Mouse (Mus musculus) liver, adult (tissue): ENCODE measurements around the gene Kank1.

Experiments
- GATA4 ChIP-seq: IDR thresholded peaks from 2 replicates; pipeline ENCODE4 v1.6.1; 2014; ENCODE audit warnings: mild to moderate bottlenecking, low read length; ENCODE audit not compliant: insufficient replicate concordance

Kank1 gene

DNA sequence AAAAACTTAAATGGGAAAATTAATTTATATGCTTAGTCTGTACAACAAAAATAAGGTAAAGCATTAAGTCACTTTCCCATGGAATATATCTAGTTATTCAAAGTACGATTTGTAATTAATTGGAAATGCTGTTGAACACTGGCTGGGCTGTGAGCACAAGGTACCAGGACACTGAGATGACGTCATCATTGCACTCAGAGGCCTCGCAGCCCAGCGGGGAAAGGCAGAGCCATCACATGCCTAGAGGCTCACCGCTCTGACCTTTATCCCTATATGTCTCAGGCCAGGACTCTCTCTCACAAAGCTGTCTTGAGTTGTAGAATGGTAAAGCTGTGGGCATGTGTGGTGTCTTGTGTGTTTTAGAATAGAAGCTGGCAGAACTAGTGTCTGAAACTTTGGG lies 128.9 kb downstream of the Kank1 start:
- no peak for TF ChIP-seq GATA4

DNA sequence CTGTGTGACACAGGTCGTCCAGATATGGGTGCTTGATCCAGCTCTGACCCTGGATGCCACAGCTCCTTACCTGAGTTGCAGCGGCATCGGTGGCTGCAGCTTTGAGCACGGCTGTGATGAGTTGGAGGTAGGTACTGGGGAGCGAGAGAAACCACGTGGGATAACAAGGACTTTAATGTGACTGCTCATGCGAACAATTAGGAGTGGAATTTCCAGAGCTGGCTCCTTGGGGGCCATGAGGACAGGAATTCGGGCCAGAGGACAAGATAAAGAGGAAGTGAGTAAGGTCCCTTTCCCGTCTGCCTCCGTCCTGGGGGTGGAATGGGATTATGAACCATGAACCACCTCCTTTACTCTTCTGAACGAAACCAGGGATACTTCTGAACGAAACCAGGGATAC lies 129.8 kb downstream of the Kank1 start:
- no peak for TF ChIP-seq GATA4

DNA sequence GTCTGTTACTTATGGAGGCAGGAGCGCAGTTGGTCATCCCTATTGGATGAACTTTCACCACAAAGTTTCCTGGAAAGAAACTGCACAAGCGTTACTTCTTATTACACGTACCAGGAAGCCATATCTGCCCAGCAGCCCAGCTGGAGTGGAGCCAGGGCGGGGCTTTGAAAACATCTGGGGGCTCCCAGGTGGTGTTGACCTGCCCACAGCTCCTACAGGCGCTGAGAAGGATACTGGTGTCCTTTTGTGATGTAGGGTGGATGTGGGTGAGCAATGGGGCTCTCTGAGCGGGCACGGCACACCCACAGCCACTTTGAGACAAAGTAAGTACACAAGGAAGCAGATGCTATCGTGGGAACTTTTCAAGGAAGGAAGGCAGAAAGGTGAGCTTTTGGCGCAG lies 133.7 kb downstream of the Kank1 start:
- TF ChIP-seq GATA4 = no peak

DNA sequence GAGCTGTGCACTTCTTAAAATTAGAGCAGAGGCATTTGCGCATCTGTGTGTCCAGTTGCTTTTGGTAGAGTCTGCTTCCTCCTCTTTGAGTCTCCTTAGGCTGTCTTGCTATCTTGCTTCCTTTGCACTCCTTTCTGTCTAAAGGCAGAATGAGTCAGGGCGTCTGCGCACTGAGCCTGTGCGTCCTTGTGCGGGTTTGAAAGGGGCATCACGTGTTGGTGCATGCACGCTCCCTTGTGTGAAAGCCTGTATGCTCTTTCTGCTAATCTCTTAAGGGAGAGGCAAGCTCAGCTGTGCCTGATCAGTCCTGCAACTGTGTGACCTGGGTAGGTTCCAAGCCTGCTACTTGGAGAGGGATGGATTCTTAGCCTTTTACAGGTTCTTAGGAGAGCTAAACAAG lies 136.0 kb downstream of the Kank1 start:
- no peak for TF ChIP-seq GATA4

DNA sequence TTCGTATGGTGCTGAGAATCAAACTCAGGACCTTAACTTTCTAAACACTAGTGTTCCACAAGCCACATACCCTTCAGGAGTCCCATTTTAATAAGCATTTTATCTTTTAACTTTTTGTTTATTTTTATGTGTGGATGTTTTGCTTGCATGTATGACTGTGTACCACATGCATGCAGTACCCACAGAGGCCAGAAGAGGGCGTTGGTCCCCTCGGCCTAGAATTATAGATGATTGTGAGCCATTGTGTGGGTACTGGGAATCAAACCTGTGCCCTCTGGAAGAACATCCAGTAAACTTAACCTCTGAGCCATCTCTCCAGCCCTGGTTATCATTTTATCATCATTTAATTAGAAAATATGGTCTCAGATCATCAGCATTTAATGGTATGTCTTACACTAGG lies 136.8 kb downstream of the Kank1 start:
- no peak for TF ChIP-seq GATA4

DNA sequence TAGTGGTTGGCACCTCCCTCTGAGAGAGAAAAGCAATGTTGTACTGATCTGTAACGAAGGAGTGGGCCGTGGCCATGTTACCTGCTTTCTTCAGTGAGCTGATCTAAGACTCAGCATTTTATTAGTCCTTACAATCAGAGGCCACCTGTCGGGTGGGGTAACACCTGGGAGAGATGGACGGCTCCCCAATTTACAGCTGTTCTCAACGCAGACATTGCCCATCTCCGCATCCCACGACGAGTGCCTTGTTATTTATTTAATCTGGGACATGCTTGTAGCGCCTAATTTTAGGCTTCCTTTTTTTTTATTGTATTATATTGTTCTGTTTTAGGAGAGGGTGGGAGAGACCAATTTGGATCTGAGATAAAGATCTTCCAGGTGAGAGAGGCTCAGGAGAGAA lies 137.4 kb downstream of the Kank1 start:
- no peak for TF ChIP-seq GATA4

DNA sequence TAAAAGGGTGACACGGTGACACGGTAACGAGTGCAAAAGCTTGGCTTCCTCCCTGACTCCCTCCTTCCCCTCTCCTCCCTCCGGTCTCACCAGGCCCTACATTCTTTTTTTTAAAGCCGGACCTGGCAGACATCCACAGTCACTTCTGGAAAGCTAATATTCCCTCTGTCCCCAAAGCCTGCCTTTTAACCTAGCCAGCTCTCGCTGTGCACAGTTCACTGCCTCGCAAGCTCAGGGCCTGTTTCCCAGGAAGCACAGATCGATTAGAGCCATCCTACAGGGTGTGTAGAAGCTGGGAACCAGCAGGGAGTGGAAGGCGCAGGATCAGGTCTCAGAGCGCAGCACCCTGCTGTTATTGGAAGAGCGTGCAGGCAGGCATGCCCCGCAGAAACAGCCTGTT lies 138.2 kb downstream of the Kank1 start:
- no peak for TF ChIP-seq GATA4

DNA sequence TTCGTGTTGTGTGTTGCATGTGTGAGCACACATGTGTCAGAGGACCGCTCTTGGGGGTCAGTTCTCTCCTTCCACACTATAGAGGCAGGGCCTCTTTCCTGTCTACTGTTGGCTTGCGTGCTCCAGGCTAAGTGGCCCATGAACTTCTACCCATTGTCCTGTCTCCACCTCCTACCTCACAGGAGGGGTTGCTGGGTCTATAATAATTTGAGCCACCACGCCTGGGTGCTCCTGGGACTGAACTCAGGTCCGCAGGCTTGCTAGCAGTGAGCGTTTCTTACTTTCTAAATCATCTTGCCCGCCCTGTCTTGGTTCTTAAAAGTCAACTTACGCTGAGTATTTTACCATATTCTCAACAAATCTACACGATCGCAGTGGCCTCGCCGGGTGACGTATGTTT lies 140.1 kb downstream of the Kank1 start:
- no peak for TF ChIP-seq GATA4

DNA sequence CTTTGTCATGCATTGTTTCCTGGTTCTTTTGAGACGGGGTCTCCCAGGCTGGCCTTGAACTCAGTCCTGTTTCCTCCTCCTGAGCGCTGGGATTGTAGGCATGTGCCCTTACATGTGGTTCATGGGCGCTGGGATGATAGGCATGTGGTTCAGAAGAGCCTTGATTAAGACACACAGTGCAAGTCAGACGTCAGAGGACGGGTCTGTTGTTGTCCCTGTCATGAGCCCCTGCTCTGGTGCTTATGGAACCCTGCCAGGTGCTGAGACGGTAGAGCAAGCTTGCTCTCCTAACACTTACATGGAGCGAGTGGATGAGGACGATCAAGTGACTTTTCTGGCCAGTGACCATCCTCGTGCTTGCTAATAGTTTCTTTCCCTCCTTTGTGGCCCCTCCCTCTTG lies 143.9 kb downstream of the Kank1 start:
- no peak for TF ChIP-seq GATA4

DNA sequence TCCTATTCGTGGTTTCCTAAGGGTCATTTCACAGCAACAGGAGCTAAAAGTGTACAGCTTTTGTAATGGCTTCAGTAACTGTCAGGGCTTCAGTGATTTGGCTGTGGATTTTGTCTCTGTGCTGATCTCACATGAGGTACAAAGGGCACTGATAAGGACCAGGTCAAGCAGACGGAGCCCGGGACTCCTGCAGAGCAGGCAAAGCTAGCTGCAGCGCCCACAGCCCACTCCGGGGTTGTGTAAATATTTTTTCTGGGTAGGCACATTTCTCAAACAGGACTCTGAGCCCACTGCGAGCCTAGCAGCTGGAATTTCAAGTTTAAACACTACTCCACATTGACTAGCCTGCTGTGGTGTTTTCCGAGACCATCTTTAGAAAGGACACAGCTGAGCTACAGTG lies 145.2 kb downstream of the Kank1 start:
- TF ChIP-seq GATA4 = peak; percentile 100

DNA sequence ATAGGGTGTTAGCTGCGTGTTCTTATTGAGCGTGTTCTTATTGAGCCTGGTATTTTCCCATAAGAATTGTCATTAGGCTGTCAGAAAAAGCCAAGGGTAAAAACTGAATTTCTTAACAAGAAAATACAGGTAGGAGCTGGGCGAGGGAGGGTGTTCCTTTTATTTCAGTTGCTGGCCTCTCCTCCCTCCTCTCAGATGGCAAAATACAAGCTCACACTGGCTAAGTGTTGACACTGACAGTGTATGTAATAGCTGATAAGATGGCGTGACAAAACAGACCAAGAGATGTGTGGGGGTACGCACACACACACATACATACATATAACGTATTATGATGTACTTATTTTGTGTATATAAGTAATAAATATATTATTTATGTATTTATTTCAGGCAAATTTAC lies 145.7 kb downstream of the Kank1 start:
- no peak for TF ChIP-seq GATA4

DNA sequence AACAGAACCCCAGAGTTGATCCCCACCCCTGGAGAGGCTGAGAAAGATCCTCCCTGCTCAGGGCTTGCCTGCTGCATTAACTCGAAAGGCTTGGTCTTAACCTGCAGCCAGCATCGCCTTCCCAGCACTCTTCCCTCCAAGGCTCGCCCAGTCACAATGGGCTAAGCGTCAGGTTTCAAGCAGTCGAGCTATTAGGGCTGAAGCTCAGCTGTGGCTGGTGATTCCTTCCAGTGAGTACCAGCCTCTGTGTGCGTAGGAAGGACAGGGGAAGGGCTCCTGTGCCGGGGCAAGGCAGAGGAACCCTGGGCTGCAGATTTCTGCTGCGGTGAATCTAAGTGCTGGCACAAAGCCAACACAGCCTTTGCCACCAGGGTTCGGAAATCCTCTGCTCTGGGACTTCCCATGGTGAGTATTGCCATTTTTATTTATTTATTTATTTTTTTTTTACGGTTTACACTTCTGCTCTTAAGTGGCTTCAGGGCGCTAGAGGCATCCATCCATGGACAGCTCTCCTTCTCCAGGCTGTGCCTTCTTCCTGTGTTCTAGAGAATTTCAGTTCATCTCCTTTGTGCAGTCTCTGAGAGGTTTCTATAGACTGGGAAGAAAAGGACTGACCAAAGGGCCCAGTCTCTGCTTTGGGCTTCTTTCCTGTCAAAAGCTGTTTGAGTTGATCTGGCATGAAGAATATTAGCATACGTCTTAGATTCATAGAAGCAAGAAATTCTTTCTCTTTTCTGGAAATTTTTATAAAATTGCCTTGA lies 146.8 kb downstream of the Kank1 start:
- TF ChIP-seq GATA4 = no peak

DNA sequence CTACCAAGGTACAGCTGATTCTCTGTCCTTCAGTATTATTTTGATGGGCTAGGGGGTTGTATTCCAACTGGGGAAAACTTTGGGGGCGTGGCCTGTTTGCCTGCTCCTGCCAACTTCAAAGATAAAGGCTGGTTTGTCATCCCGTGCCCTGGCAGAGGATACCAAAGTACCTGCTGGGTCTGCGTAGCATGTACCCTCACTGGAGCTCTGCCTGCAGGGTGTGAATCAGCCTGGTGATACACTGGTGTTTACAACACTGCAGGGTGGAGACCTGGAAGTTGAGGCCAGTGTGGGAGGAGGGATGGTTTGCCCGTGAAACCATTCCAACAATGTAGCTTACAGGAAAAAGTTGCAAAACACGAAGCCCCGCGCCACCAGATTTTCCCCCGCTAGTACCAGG lies 149.2 kb downstream of the Kank1 start:
- TF ChIP-seq GATA4 = no peak

DNA sequence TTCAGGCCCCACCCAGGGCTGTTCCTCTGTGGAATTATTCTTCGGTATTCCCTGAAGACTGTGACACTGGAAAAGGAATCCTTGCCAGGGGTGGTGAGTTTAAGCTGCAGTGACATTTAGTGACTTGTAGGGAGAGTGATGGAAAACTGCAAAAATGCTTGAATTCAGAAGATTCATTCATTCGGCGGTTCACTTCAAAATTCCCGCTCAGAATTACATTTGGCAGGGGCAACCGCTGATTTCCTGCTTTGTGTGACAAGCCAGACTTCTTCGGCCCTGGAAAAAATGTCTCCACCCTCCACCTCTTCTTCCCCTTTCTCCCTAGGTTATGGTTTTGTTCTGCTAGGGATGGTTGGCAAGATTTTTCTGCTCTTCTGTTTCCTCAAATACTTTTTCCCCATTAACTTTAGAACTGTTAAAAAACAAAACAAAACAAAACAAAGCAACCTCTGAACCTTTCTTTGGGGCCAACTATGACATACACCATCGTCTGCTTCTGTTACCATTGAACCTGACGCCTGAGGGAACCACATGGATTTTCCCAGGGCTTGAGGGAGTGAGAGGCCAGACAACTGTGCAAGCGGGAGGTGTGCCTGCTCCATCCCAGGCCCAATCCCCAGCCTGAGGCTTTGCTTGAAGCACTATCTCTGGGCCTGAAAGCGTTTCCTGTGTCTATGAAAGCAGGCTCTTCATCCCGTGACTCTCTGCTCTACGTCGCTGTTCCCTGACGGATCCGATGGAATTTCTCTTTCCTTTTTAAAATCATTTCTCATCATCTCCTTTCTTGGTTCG lies 150.1 kb downstream of the Kank1 start:
- TF ChIP-seq GATA4 = no peak

DNA sequence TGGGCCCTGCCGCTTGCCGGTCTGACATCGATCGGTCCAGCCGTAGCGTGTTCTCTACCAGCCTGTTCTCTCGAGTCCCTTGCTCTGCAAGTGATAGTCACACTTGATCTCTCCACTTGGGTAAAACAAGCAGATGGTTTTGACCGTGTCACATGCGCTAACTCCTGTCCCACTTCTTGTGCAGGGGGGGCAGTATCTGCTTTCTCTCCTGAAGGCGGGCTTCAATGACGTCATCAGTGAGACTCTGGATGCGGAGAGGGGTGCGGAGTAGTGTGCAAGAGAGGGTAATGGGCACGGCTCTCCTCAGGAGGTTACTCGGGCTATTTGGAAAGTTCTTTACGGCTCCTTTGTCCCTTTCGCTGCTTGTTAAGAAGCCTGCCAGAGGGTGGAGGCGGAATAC lies 151.1 kb downstream of the Kank1 start:
- no peak for TF ChIP-seq GATA4

DNA sequence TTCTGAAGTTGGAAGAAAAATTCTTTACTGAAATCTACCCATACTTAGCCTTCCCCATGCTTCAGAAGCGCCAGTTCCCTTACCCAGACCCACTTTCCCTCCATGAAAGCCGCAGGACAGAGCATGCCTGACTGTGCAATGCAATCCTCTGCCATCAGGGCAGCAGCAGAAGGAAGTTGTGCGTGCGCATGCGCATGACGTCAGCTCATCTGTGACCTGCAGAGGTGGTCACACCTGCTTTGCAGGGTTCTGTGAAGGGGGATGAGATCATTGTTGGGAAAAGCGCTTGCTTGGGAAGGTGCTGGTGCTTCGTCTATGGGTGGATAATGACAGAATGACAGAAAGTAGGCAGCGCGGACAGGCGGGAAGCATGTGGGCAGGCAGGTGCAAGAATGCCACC lies 155.4 kb downstream of the Kank1 start:
- no peak for TF ChIP-seq GATA4

DNA sequence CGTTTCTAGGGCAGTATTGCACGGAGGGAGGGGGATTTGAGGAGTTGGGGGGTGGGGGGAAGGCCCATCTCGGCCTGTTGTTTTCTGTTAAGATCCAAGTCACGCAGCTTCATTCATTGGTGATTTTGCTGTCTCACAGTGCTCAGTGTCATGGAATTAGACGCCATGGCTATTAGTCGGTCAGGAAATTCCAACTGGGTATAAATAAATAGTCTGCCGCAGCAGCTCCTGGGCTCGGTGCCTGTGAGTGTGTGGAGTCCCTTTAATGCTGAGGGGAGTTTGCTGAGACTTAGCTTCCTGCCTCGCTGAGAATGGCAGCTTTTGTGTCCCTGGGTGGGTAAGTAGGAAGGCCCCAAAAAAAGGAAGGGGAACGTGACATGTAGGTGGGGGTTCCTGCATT lies 158.3 kb downstream of the Kank1 start:
- TF ChIP-seq GATA4 = no peak
